14 mouse cellular contexts compared by ENCODE assay signal in the genomic region with DNA sequence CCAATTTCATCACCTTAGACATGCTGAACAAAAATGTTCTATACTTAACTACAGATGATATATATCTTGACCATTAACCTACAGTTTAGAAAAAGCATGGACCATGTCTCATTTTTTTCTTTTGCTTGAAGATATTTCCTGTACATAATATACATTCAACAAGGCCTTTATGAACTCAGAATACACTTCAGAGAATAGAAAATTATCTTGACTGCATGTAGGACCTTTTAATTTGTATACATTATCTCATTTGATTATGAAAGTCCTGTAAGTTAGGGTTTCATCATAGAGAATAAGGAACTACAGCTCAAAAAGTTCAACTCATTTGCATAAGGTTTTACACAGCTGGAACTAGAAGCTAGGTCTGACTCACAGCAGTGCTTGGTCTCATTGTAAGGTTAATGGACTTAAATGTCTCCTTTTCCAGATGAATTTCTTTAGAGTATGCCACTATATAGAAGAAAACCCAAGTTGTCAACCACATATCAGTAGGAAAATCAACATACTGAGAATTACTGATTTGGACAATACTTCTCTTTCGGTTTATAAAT. TPM values are rescaled to one million over a fixed set of nuclear protein-coding genes. Genes with fewer than 3 reads are reported as not detected.
DNase-seq lines count a peak whose midpoint lies in the region; ATAC-seq and TF ChIP-seq lines count a peak whose summit lies in the region.
"Had no signal": no experiment of that assay in that cellular context is flagged by ENCODE, and none has a peak within 500 bp of the region (broad histone marks: within the 10 kb centered on the region; RNA-seq: fewer than 3 reads in every experiment).

No protein-coding gene starts in this region.

- no peak overlapping the region for H3K4me3 ChIP-seq in gastrocnemius, adult 2 months
- H3K4me3 ChIP-seq in lung, postnatal 0 days (ENCODE audit: low read depth, low read length) = no peak overlapping the region
- H3K4me3 ChIP-seq: forebrain, embryonic 13.5 days; kidney, embryonic 15.5 days; neural tube, embryonic 12.5 days had no signal

- 0 out of 2 replicates have a peak, but pooled peaks cover 3% of the 10 kb centered on the region for H3K4me1 ChIP-seq in lung, postnatal 0 days (ENCODE audit: insufficient read depth, low read depth, low read length)

- TF ChIP-seq EP300 in lung, postnatal 0 days (IDR thresholded peaks at IDR 0.05) = no peak

- TF ChIP-seq CTCF in gastrocnemius, adult 2 months (IDR thresholded peaks at IDR 0.05) = no peak
- TF ChIP-seq CTCF in lung, postnatal 0 days (IDR thresholded peaks at IDR 0.05) = no peak

- H3K27ac ChIP-seq in gastrocnemius, adult 2 months = peak overlapping the region; percentile 91; the same call in 1 of the 2 replicates
- H3K27ac ChIP-seq in lung, postnatal 0 days (ENCODE audit: low read length) = no peak overlapping the region
- H3K27ac ChIP-seq: forebrain, embryonic 13.5 days; hindbrain, embryonic 15.5 days; liver, embryonic 14.5 days; neural tube, embryonic 12.5 days had no signal

- ATAC-seq in lung, postnatal 0 days = no peak
- peak; percentile 33; the same call in 1 of the 2 replicates for ATAC-seq in common myeloid progenitor, adult 5-6 weeks (replicated peaks; ENCODE audit: low read depth, poor library complexity, severe bottlenecking)
- ATAC-seq in neutrophil, adult 5-6 weeks (ENCODE audit: extremely low read depth, insufficient number of reproducible peaks, low FRiP score, poor library complexity, severe bottlenecking) = peak; percentile 47

- no peaks in the 10 kb centered on the region for H3K9me3 ChIP-seq in lung, postnatal 0 days (ENCODE audit: low read length)
- H3K9me3 ChIP-seq: forebrain, embryonic 13.5 days; G1E; hindbrain, embryonic 15.5 days; kidney, embryonic 15.5 days; neural tube, embryonic 12.5 days had no signal

- no peak overlapping the region for H3K4me2 ChIP-seq in lung, postnatal 0 days (replicated peaks; ENCODE audit: low read depth, low read length)
- H3K4me2 ChIP-seq: kidney, embryonic 15.5 days had no signal

- DNase-seq in gastrocnemius, adult 2 months = no peak
- DNase-seq in gastrocnemius, adult 8-10 months (ENCODE audit: low spot score in 2 of 2) = no peak
- peak; percentile 21 for DNase-seq in lung, postnatal 0 days (ENCODE audit: low spot score)
- DNase-seq in lung, postnatal 36 days = no peak
- DNase-seq in cerebellum, adult 11-12 months = no peak
- no peak for DNase-seq in left cerebral cortex, postnatal 10 days (ENCODE audit: extremely low spot score in 1 of 2, low spot score in 2 of 2)

- no peak overlapping the region for H3K9ac ChIP-seq in lung, postnatal 0 days (replicated peaks; ENCODE audit: low read depth)
- H3K9ac ChIP-seq: forebrain, embryonic 13.5 days; hindbrain, embryonic 15.5 days; kidney, embryonic 15.5 days; liver, embryonic 14.5 days; neural tube, embryonic 12.5 days had no signal

- 93% methylated on average over 1 of the region's 1 CpGs for WGBS in lung, postnatal 0 days

- intact Hi-C loops in gastrocnemius, adult 2 months (cut with DNase I) = loop anchor here (5.0 kb wide), 1 partner anchor 112 kb away; no protein-coding TSS in a partner anchor
- intact Hi-C loops in left cerebral cortex, postnatal 10 days (cut with DNase I) = loop anchor here (2.0 to 5.0 kb wide), 2 partner anchors 95 to 112 kb away; no protein-coding TSS in a partner anchor

- no peaks in the 10 kb centered on the region for H3K36me3 ChIP-seq in lung, postnatal 0 days (ENCODE audit: insufficient read depth, low read length)
- H3K36me3 ChIP-seq: G1E; hindbrain, embryonic 15.5 days; kidney, embryonic 15.5 days; neural tube, embryonic 12.5 days had no signal

- no peaks in the 10 kb centered on the region for H3K27me3 ChIP-seq in lung, postnatal 0 days (replicated peaks; ENCODE audit: insufficient read depth, low read length)
- H3K27me3 ChIP-seq: forebrain, embryonic 13.5 days; hindbrain, embryonic 15.5 days; kidney, embryonic 15.5 days; neural tube, embryonic 12.5 days had no signal

RNA-seq across cellular contexts. Expression of gene Ssh2, which starts 1.9 kb away (rescaled TPM):
- 10 to 100 TPM; 40.3 to 55.3 TPM for total RNA-seq in gastrocnemius, adult 2 months (2021)
- 10 to 100 TPM; 37.3 to 44.4 (median 42.8) TPM for total RNA-seq in gastrocnemius, adult 8-10 months (2022)
- 13.2 TPM in 2 replicates for polyA plus RNA-seq in lung, postnatal 0 days (2015; fragmentation: Nextera tagmentation; extraction: Ambion mirVana)
- total RNA-seq in common myeloid progenitor, adult 5-6 weeks (2017) = 29.5 and 38.2 TPM in 2 replicates
- total RNA-seq in neutrophil, adult 5-6 weeks (2017) = 408 and 463 TPM in 2 replicates
- 10 to 100 TPM; 46.9 to 49.6 TPM for total RNA-seq in left cerebral cortex, postnatal 10 days (2021)

RNA-seq across cellular contexts. Expression of gene Efcab5, which starts 25.4 kb away (rescaled TPM):
- under 1 TPM; 0.18 to 0.20 TPM for total RNA-seq in gastrocnemius, adult 2 months (2021)
- total RNA-seq in gastrocnemius, adult 8-10 months (2022) = under 1 TPM; 0.15 to 0.27 (median 0.20) TPM
- polyA plus RNA-seq in lung, postnatal 0 days (2015; fragmentation: Nextera tagmentation; extraction: Ambion mirVana) = 0.26 and 0.31 TPM in 2 replicates
- 0.55 and 0.92 TPM in 2 replicates for total RNA-seq in common myeloid progenitor, adult 5-6 weeks (2017)
- total RNA-seq in neutrophil, adult 5-6 weeks (2017) = 3.4 and 5.0 TPM in 2 replicates
- total RNA-seq in left cerebral cortex, postnatal 10 days (2021) = 1 to 10 TPM; 2.1 to 2.2 TPM
